Mouse (Mus musculus) 3T3-L1 (cell line): ENCODE measurements around the gene Tmem101.
"Not testable (repeated sequence)": the region's sequence is repeated elsewhere in the genome, so short reads cannot be mapped to it uniquely, and the experiment has no call there.

Experiments used
- DNase-seq: peaks from one replicate; pipeline ENCODE4 v3.0.0-alpha.2; 2015; ENCODE audit warnings: low read depth, low spot score

Gene Tmem101

DNA sequence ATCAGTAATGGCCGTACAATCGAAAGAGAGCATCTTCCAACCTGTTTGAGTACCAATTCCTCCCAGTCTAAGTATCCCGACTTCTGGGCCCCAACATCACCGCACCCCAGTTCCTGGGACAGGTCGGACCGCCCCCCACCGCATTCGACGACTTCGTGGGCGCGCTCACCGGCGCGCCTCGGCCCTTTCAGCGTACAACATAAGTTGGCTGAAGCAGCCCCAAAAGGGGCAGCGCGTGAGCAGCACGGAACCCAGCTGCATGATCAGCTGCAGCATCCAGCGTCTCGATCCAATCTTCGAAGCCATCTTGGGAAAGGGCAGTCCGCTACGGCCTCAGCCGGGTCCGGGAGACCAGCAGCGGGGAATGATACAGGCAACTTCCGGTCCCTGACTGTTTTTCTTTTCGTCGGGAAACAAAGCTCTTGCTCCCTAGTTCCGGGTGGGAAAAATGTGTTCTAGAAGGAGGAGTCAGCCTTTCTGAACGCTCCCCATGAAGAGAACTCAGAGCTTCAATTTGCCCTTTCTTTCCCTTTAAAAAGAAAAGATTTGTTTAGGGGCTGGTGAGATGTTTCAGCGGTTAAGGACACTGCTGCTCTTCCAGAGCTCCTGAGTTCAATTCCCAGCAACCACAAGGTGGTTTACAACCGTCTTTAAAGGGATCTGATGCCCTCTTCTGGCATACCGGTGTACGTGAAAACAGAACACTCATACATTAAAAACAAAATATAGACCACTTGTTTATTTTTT is at the start of gene Tmem101:
Tmem101 (minus strand) TSS at position 366 of the 747 bp plus-strand sequence.
- peak; percentile 97 for DNase-seq

DNA sequence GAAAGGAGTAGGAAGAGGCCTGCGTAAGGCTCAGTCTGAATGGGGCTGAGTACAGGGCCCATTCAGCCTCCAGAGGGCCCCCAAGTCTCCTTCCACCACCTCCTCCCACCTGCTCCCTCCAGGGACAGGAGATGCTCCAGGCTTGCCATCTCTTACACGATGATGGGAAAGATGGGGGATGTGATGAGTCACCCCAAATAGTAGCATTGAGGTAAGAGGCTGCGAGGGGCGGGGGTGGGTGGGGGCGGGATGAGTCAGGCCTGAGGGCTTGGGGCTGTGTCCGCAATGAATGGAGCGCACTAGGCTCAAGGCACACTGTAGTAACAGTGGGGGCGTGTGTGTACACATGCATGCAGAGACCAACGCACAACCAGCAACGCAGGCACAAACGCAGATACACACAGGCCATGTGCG is 45.2 kb upstream of the Tmem101 start:
- peak; percentile 86 for DNase-seq

GRCm38 (mm10) chr11:102199856-102200255 is 43.7 kb upstream of the Tmem101 start:
- DNase-seq: no peak

GRCm38 (mm10) chr11:102198245-102198644 is 42.0 kb upstream of the Tmem101 start:
- no peak for DNase-seq

DNA sequence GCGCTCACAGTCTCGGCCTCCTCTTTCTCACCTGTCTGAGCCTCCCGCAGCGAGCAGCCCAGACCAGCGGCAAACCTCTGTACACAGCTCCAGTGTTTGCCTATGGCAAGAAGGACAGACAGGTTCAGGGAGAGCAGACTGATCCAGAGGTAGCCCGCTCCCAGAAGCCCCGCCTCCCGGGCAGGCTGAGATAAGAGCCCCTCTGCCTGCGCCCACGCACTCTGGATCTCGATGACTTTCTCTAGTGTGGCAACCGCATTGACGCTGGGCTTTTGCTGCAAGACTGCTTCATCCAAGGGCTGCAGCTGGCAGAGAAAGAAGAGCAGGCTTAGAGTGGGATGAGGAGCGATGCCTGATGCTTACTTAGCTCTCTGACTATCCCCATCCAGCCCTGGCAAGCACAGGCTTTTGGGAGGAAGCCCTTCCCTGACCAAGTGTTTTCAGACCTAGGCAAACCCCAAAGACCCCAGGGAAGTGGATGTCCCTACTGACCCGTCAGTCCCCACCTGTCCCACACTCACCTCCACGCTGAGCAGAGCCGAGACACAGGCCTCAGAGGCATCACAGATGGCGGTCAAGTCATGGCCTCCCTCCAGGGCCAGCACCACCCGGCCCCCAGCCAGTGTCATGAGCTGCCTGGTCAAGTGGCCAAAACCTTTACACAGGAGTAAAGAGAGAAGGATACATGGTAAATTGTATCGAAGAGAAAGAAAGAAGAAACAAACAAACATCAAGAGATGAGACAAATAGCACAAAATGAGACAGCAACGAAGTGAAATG is 40.0 kb upstream of the Tmem101 start:
- DNase-seq: no peak

DNA sequence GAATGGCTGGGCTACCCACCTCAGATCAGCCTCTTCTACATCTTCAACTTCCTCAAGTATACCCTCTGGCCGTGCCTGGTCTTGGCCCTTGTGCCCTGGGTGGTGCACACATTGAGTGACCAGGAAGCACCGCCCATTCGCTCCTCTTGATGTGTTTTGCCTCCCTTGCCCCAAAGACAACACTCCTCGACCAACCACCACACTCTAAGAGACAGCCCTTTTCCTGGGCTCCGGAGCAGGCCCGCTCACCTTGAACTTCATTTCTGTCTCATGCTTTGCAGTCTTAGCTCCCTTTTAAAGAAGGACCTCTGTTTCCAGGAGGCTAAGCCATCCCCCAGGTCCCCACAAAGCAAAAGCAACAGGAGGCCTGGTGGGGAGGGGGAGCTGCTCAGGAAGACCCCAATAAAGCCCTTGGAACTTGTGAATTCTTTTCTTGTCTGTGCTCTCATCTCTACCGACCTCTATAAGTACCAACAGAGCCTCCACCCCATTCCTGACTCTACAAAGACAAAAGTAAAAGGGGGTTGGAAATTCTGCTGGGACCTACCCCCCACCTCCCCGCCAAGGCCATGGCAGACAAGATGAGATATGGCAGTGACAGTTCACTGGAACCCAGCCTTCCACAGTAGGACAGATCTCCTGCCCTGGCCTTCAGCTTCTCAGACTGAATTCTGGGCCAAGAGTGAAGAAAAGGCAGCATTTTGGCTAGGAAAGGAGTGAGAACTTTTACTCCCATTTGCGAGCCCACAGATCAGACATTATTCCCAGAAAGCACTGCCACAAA is 37.6 kb upstream of the Tmem101 start:
- DNase-seq: no peak

GRCm38 (mm10) chr11:102190848-102191247 is 34.6 kb upstream of the Tmem101 start:
- DNase-seq: no peak

DNA sequence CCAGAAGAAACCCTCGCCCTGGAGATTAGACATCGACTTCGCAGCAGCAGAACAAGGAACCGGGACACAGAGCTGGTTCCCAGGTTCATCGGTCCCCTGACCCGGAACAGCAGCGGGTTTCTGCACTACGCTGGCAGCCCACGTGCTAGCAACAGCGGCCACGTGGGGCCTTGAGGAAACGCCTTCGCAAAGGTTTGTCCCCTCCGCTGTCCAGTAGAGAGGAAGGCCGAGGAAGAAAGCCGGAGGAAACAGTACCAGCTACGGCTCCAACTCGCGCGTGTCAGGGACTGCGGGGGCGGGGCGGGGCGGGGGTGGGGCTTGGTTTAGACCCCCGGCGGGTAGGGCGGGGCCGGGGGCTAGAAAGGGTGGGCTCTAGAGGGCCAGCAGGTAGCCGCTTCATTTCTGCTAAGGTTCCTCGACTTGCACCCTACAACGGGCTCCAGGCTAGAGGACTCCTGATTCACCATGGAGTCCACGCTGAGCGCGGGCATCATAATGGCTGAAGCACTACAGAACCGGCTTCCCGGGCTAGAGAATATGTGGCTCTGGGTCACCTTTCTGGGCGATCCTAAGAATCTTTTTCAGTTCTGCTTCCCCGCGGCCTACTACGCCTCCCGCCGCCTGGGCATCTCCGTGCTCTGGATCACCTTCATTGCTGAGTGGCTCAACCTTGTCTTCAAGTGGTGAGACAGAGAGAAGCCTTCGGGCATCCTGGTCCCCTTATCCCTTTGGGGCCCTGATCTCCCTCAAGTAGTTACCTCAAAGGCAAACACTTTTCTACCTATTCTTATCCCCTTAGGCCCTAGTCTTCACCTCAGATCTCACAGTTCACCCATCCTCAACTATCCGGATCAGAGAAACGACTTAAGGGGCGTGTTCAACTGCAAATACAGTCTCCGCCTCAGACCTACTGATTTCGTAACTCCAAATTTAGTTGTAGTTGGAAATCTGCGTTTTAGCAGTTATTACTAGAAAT is 33.5 kb upstream of the Tmem101 start, which contains the start of gene G6pc3:
G6pc3 (plus strand) TSS at position 160 of the 976 bp plus-strand sequence.
- DNase-seq: peak; percentile 43

DNA sequence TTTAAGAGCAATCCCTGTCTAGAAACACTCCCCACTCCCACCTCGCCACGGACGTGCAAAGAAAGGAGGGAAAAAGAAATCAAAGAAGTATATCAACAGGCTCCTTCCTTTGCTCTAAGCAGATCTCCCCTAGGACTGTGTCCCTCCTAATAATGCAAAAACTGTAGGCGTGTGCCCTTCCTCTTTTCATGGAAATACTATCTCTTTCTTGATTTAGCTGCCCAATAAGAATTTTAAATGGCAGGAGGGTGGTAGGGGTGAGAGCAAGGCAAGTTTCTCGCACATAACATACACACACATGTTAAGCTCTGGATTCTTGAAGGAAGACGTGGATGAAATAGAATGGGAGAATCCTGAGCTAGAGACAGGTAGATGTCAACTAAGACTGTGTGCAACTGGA is 32.8 kb upstream of the Tmem101 start:
- no peak for DNase-seq

DNA sequence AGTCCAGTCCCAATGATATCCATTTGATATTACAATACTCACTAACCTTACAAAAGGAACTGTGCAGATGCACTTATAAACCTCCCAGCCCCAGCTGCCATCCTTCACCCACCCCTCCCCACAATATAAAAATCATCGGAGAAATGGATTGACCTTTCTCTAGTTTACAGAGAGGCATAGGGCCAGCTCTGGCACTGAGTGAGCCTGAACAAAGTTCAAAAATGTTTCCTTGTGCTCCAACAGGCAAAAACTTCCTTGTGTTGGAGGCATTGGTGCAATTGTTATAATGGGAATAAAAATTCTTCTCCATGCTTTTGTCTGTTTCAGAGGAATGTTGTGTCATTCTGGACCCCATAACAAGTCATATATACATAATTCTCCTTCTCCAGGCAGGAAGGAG is 30.0 kb upstream of the Tmem101 start:
- DNase-seq: no peak

- no peak for DNase-seq
These were observed 29.5 kb upstream of the Tmem101 start for GRCm38 (mm10) chr11:102185677-102186076.

GRCm38 (mm10) chr11:102184646-102185495 is 28.7 kb upstream of the Tmem101 start, which contains the start of gene Lsm12:
Gene Lsm12 (minus strand): TSS chr11:102185296.
- DNase-seq: peak; percentile 89

- peak; percentile 31 for DNase-seq
These were observed 28.0 kb upstream of the Tmem101 start for GRCm38 (mm10) chr11:102184253-102184645.

- no peak for DNase-seq
These were observed 23.6 kb upstream of the Tmem101 start for GRCm38 (mm10) chr11:102179836-102180235.

GRCm38 (mm10) chr11:102168689-102169088 is 12.5 kb upstream of the Tmem101 start:
- DNase-seq: no peak

DNA sequence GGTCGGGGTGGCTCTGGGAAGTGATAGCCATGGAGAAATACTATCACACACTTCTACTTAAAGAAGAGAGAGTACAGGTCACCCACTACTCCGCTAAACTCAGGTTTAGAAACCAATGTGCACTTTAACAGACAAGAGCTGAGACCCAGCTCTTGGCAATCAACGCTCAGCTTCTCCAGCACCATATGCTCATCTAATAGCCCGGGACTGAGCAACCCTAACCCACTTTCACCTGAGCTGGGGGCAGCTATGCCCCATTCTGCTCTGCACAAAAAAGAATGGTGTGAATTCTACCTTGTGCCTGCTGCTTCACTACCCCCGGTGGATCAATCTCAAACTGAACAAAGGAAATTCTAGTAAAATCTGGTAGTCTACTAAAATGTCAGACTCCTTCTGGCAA is 11.3 kb upstream of the Tmem101 start:
- DNase-seq: no peak

DNA sequence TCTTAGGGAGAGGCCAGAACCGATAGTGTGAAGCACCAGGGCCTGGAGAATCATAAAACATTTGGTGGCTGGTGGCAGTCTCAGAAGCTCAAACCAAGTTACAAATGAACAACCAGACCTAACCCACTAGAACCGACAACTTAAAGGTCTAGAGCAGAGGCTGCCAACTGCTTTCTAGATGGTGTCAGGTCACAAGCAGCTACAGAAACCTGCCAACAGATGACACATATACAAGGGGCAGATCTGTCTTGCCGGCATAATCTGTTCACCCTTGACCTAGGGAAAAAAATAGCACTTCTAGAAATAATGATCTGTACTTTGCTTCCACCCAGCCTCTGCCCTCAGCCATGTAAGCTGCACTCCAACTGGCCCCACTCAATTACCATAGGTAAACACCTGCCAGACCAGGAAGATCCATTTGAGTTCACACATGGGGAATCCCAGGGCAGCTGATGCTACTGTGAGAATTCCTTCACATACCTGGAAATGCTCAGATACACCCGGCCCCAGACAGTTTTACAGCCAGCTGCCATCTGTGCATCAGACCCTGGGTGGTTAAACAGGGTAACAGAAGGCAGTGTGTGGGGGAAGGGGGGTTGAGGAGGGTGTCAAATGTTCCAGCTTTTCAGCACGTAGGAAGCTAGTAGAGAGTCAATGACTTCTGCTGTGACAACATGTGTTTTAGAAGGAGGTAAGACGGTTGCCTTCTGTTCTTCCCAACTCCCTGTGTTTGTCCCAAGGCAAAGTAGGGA is 9.9 kb upstream of the Tmem101 start:
- DNase-seq: no peak

DNA sequence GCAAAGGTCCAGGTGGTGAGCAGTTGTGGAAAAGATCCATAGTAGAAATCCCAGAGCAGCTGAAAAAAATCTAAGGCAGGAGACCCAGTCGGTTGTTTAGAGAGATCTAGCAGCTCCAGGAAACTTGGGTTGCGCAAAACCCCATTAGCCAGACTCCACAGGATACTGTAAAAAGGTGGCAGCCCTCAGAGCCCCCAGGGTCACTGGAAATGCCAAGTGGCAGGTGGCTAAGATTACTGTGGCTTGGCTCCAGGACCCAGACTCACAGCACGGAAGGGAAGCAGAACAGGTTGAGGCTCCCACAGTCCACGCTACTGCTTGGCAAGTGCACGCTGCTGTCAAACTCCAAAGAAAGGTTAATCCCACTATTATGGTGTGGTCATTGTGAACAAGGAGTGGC is 3.6 kb upstream of the Tmem101 start:
- DNase-seq: no peak

DNA sequence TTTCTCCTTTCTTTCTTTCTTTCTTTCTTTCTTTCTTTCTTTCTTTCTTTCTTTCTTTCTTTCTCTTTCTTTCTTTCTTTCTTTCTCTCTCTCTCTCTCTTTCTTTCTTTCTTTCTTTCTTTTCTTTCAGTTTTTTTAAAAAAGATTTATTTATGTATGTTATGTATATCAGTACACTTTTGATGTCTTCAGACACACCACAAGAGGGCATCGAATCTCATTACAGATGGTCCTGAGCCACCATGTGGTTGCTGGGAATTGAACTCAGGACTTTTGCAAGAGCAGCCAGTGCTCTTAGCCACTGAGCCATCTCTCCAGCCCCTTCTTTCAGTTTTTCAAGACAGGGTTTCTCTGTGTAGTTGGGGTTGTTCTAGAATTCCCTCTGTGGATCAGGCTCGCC is 1.8 kb upstream of the Tmem101 start:
- not testable (repeated sequence) for DNase-seq
